Mouse (Mus musculus): ENCODE results near the gene Trp53inp2. TPM values are rescaled to one million over a fixed set of nuclear protein-coding genes. Genes with fewer than 3 reads are reported as not detected.

Gene Trp53inp2
- polyA plus RNA-seq, 1 experiment, result 170 TPM

DNA sequence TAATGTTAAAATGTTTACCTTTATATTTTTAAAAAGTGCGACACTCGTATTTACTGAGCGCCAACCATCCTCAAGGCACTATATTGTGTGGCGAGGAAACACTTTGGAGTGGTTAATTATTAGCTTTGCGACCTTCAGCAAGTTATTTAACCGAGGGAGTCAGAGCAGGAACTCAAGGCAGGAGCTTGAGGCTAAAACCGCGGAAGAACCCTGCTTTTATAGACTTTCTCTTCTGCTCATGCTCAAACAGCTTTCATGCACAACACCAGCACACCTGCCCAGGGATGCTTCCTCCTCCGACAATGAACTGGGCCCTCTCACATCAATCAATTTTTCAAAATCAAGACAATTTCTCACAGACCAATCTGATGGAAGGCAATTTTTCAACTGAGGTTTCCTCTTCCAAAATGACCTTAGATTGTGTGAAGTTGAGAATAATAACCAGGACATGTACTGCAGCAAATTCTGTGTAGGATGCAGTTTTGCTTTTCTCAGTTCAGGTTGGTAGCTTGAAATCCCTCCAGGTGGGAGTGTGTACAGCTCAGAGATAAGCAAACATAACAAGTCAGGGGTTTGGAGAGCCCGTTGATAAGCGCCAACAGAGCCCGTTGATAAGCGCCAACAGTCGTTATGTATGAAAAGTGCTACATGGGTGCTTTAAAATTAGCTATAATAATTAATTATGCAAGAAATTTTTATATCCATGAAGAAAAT lies 23.0 kb upstream of the Trp53inp2 start:
- Histone ChIP-seq H3K4me3 (ENCODE audit: insufficient read depth, low read length) (peak overlapping the region; percentile 87), H3K4me1 (ENCODE audit: control insufficient read depth, insufficient read depth, low read length) (no peaks in the 10 kb centered on the region), H3K27ac (ENCODE audit: insufficient read depth, low read length) (no peak overlapping the region)
- no peak for TF ChIP-seq POLR2A (IDR thresholded peaks at IDR 0.05; ENCODE audit: extremely low read depth, insufficient read depth, low read length)
- no peak for TF ChIP-seq CTCF (IDR thresholded peaks at IDR 0.05; ENCODE audit: extremely low read depth, insufficient read depth, low read length)

DNA sequence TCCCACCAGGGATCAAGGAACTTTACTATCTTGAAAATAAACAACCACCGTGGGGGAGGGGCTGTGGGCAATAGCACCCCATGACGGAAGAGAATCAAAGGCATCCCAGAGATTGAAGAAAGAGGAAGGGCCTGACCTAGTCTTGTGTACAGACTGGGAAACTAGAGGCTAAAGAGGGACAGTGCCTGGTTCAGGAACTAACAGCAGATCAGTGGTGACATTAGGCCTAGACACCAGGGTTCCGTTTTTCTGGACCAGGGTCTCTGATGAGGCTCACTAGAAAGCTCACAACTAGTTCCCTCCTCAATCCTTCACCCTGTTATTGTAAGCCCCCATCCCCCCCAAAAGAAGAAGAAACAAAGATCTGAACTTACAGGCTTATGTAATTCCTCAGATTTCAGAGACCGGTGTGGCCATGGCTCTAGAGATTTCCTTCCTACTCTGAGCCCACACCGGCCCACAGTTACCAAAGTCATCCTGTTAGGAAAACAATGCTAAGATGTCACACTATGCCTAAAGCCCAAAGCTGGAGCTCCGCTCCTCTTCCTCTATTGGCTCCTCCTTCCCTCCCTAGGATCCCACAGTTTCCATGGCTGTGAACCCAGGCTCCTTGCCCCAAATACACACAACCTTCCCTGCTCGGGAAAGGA lies 13.1 kb upstream of the Trp53inp2 start:
- Histone ChIP-seq H3K4me3 (ENCODE audit: insufficient read depth, low read length) (no peak overlapping the region), H3K4me1 (ENCODE audit: control insufficient read depth, insufficient read depth, low read length) (no peaks in the 10 kb centered on the region), H3K27ac (ENCODE audit: insufficient read depth, low read length) (no peak overlapping the region)
- TF ChIP-seq POLR2A (IDR thresholded peaks at IDR 0.05; ENCODE audit: extremely low read depth, insufficient read depth, low read length) (no peak), CTCF (IDR thresholded peaks at IDR 0.05; ENCODE audit: extremely low read depth, insufficient read depth, low read length) (no peak)

DNA sequence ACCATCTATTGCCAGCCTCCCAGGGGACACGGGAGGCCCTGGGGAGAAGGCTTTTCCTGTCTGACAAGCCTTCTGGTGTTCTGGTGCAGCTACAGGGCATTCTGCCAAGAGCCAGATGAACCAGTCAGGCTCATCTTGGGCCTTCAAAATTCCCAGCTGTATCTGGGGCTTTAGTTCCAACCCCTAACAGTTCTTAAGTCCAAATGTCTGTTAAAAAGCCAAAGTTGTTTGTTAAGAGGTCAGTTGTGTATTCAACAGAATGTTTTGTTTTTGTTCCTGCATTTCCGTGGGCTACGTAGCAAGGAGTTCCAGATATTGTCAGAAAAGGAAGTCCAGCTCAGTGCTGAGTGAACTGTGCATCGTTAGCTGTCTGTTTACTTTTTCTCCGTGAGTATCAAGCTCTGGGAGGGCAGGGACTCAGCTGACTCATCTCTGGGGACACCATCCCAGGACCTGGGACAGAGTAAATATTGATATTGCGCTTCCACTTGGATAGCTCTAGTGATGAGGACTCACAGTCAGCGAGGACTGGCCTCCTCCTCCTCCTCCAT lies 11.5 kb upstream of the Trp53inp2 start:
- TF ChIP-seq CTCF (IDR thresholded peaks at IDR 0.05; ENCODE audit: extremely low read depth, insufficient read depth, low read length), result no peak
- no peak for TF ChIP-seq POLR2A (IDR thresholded peaks at IDR 0.05; ENCODE audit: extremely low read depth, insufficient read depth, low read length)
- H3K4me1 ChIP-seq (ENCODE audit: control insufficient read depth, insufficient read depth, low read length), result no peaks in the 10 kb centered on the region
- no peak overlapping the region for H3K4me3 ChIP-seq (ENCODE audit: insufficient read depth, low read length)
- peak overlapping the region; percentile 3; the same call in 1 of the 2 replicates for H3K27ac ChIP-seq (ENCODE audit: insufficient read depth, low read length)

DNA sequence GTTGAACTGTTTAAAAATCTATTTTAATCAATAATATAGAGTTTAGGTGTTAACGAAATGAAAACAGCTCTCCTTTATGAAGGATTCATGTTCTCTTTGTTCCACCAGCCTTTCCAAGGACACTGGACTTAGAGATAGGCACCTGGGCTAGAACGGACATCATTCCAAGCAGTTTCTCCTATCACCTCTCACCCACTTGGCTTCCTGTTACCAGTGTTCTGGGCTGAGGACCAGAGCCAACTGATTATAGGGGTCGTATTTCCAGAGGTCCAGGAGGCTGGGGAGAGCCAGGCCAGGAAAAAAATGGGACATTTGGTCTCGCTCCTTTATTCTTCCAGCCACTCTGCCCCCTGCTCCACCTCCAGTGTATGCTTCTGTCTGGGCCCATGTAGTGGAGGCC lies 8.4 kb upstream of the Trp53inp2 start:
- TF ChIP-seq POLR2A (IDR thresholded peaks at IDR 0.05; ENCODE audit: extremely low read depth, insufficient read depth, low read length) (no peak), CTCF (IDR thresholded peaks at IDR 0.05; ENCODE audit: extremely low read depth, insufficient read depth, low read length) (no peak)
- H3K4me3 ChIP-seq (ENCODE audit: insufficient read depth, low read length), result no peak overlapping the region

GRCm38 (mm10) chr2:155373302-155373701 lies 7.6 kb upstream of the Trp53inp2 start:
- Histone ChIP-seq H3K4me3 (ENCODE audit: insufficient read depth, low read length) (no peak overlapping the region), H3K27ac (ENCODE audit: insufficient read depth, low read length) (no peak overlapping the region), H3K4me1 (ENCODE audit: control insufficient read depth, insufficient read depth, low read length) (no peaks in the 10 kb centered on the region)
- TF ChIP-seq POLR2A (IDR thresholded peaks at IDR 0.05; ENCODE audit: extremely low read depth, insufficient read depth, low read length), result no peak

More for the DNA sequence above, 8.4 kb upstream of the Trp53inp2 start:
- no peak overlapping the region for H3K27ac ChIP-seq (ENCODE audit: insufficient read depth, low read length)
- H3K4me1 ChIP-seq (ENCODE audit: control insufficient read depth, insufficient read depth, low read length), result no peaks in the 10 kb centered on the region

DNA sequence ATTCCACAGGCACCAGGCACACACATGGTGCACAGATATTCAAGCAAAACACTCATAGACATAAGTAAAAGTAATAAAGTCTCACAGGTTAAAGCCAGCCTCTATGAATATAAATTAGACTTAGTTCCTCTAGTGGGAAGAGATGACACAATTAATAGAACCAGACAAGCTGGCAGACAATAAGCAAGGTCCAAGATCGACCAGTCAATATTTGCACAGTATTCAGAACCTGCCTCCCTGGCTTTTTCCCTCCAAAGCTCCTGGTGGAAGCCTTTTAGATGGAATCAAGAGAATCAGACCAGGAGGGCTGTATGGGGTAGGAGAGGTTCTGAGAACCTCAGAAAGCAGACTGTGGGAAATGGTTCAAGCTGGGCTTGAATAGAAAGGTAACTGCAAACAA lies 7.0 kb upstream of the Trp53inp2 start:
- Histone ChIP-seq H3K4me3 (ENCODE audit: insufficient read depth, low read length) (no peak overlapping the region), H3K27ac (ENCODE audit: insufficient read depth, low read length) (no peak overlapping the region), H3K4me1 (ENCODE audit: control insufficient read depth, insufficient read depth, low read length) (no peaks in the 10 kb centered on the region)
- TF ChIP-seq POLR2A (IDR thresholded peaks at IDR 0.05; ENCODE audit: extremely low read depth, insufficient read depth, low read length) (no peak), CTCF (IDR thresholded peaks at IDR 0.05; ENCODE audit: extremely low read depth, insufficient read depth, low read length) (no peak)

- no peak for TF ChIP-seq CTCF (IDR thresholded peaks at IDR 0.05; ENCODE audit: extremely low read depth, insufficient read depth, low read length)
- no peak for TF ChIP-seq POLR2A (IDR thresholded peaks at IDR 0.05; ENCODE audit: extremely low read depth, insufficient read depth, low read length)
- Histone ChIP-seq H3K27ac (ENCODE audit: insufficient read depth, low read length) (no peak overlapping the region), H3K4me3 (ENCODE audit: insufficient read depth, low read length) (no peak overlapping the region), H3K4me1 (ENCODE audit: control insufficient read depth, insufficient read depth, low read length) (no peaks in the 10 kb centered on the region)
Observed at GRCm38 (mm10) chr2:155374521-155374920, 6.3 kb upstream of the Trp53inp2 start.

- no peak overlapping the region for H3K4me3 ChIP-seq (ENCODE audit: insufficient read depth, low read length)
- H3K4me1 ChIP-seq (ENCODE audit: control insufficient read depth, insufficient read depth, low read length), result no peaks in the 10 kb centered on the region; the same call in 1 of the 2 replicates
- no peak for TF ChIP-seq POLR2A (IDR thresholded peaks at IDR 0.05; ENCODE audit: extremely low read depth, insufficient read depth, low read length)
- TF ChIP-seq CTCF (IDR thresholded peaks at IDR 0.05; ENCODE audit: extremely low read depth, insufficient read depth, low read length), result no peak
- no peak overlapping the region for H3K27ac ChIP-seq (ENCODE audit: insufficient read depth, low read length)
Observed at GRCm38 (mm10) chr2:155376191-155376590, 4.7 kb upstream of the Trp53inp2 start.

GRCm38 (mm10) chr2:155381060-155381437 lies 190 bp downstream of the Trp53inp2 start:
- H3K4me3 ChIP-seq (ENCODE audit: insufficient read depth, low read length), result peak overlapping the region; percentile 84
- TF ChIP-seq POLR2A (IDR thresholded peaks at IDR 0.05; ENCODE audit: extremely low read depth, insufficient read depth, low read length) (no peak), CTCF (IDR thresholded peaks at IDR 0.05; ENCODE audit: extremely low read depth, insufficient read depth, low read length) (no peak)
- peaks cover 7% of the 10 kb centered on the region for H3K4me1 ChIP-seq (ENCODE audit: control insufficient read depth, insufficient read depth, low read length)
- H3K27ac ChIP-seq (ENCODE audit: insufficient read depth, low read length), result no peak overlapping the region

Measured in cortical plate, adult 2 months (tissue).